Mouse (Mus musculus) kidney, embryonic 15.5 days (tissue): Measurements from ENCODE around the gene Sik1. TPM values are rescaled to one million over a fixed set of nuclear protein-coding genes. Genes with fewer than 3 reads are reported as not detected.
"Not testable (repeated sequence)": the region's sequence is repeated elsewhere in the genome, so short reads cannot be mapped to it uniquely, and the experiment has no call there.

ENCODE experiments used
- ATAC-seq: fragments of 200-750 bp; cut with Nextera tagmentation; replicated peaks from 2 replicates; pipeline ENCODE4 v1.8.0; 2017; ENCODE audit warnings: moderate TSS enrichment; ENCODE audit not compliant: low FRiP score
- H3K27ac ChIP-seq: fragments of 300-500 bp; sonication (generic); 2 replicates; pipeline ENCODE4 v1.5.1; 2015; ENCODE audit warnings: mild to moderate bottlenecking, inconsistent platforms
- H3K27me3 ChIP-seq: fragments of 300-500 bp; sonication (generic); 2 replicates; pipeline ENCODE4 v1.6.1; 2015; ENCODE audit warnings: inconsistent platforms
- H3K36me3 ChIP-seq: fragments of 300-500 bp; sonication (generic); 2 replicates; pipeline ENCODE4 v1.6.1; 2015; ENCODE audit warnings: inconsistent platforms
- H3K4me1 ChIP-seq: fragments of 300-500 bp; sonication (generic); 2 replicates; pipeline ENCODE4 v1.6.1; 2015; ENCODE audit warnings: inconsistent platforms
- H3K4me2 ChIP-seq: fragments of 300-500 bp; sonication (generic); 2 replicates; pipeline ENCODE4 v1.6.1; 2015; ENCODE audit warnings: moderate library complexity, mild to moderate bottlenecking, inconsistent platforms
- H3K4me3 ChIP-seq: fragments of 300-500 bp; sonication (generic); replicated peaks from 2 replicates; pipeline ENCODE4 v1.5.1; 2015; ENCODE audit warnings: mild to moderate bottlenecking, inconsistent platforms
- H3K9ac ChIP-seq: fragments of 300-500 bp; sonication (generic); 2 replicates; pipeline ENCODE4 v1.6.1; 2015; ENCODE audit warnings: mild to moderate bottlenecking, inconsistent platforms
- H3K9me3 ChIP-seq: fragments of 300-500 bp; sonication (generic); replicated peaks from 2 replicates; pipeline ENCODE4 v1.6.1; 2016; ENCODE audit warnings: inconsistent platforms
- WGBS: fragments of 180-500 bp; shearing (Covaris S2); methylation state at CpG from one replicate; pipeline ENCODE4 v1.1.7; 2015; ENCODE audit warnings: mixed read lengths; 5-methylcytosine and 5-hydroxymethylcytosine counted together
- polyA plus RNA-seq: library from polyadenylated mRNA; unstranded; fragments of >200 nt; fragmentation: Nextera tagmentation; extraction: Ambion mirVana; gene quantifications from 2 replicates; pipeline ENCODE4 v1.2.1, GENCODE M21; 2015

Gene Sik1
- polyA plus RNA-seq, 1 experiment from 2014 or later = 18.5 TPM

DNA sequence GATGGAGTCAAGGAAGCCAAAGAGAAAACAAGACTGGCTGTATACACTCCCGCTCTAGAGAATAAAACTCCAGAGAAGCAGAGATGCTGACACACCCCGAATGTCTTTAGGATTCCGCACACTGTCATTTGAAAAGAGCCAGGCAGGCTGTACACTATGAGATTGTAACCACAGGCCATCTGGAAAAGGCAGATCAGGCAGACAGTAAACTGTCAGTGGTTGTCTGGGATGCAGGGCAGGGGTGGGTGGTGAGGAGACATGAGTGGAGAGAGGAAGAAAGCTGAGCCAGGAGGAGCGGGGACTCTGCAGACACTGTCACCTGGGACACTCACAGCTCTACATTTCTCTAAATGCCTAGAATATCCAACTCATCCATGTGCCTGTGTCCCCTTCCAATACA, 36.3 kb upstream of the Sik1 start:
- 45% methylated on average over 4 of the region's 4 CpGs for WGBS
- Histone ChIP-seq H3K4me3 (no peak overlapping the region), H3K9me3 (no peaks in the 10 kb centered on the region), H3K4me2 (no peak overlapping the region), H3K27me3 (no peaks in the 10 kb centered on the region), H3K9ac (no peak overlapping the region), H3K36me3 (no peaks in the 10 kb centered on the region), H3K27ac (peak overlapping the region; percentile 92), H3K4me1 (peaks cover 61% of the 10 kb centered on the region)
- no peak for ATAC-seq

DNA sequence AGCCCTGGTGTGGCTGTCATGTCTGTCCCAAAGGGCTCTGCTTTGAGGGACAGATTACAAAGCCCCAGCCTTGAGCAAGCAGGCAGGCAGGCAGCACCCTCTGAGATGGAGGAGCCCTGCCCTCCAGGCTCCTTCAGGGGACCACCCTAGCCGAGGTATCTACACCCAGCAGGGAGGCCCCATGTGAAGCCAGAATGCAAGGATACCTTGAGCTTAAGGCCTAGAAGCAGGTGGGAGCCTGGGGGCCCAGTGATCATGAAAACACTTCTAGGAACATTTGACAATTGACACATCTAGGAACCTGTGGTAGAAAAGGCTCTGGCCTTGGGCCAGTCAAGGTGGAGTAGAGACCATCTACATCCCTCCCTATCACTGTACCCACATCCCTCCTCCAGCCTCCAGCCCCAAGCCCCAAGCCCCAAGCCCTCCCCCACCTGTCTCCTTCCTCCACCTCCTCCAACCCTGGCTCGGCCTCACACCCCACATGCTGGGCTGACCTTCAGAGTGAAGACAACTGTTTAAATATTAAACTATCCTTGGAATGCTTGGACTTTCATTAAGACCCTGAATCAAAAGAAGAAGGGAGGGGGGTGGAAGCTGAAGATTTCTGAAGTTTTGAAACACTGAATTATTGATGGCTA, 34.8 kb upstream of the Sik1 start:
- no peak overlapping the region for H3K4me3 ChIP-seq
- WGBS = 16% methylated on average over 2 of the region's 2 CpGs
- H3K4me1 ChIP-seq = peaks cover 53% of the 10 kb centered on the region
- 0 out of 2 replicates have a peak overlapping the region, but pooled peaks have one; percentile 9 for H3K4me2 ChIP-seq
- no peak overlapping the region for H3K9ac ChIP-seq
- H3K9me3 ChIP-seq = no peaks in the 10 kb centered on the region
- ATAC-seq = peak; percentile 54; the same call in 1 of the 2 replicates
- peak overlapping the region; percentile 92 for H3K27ac ChIP-seq
- no peaks in the 10 kb centered on the region for H3K27me3 ChIP-seq
- no peaks in the 10 kb centered on the region for H3K36me3 ChIP-seq

- peaks cover 53% of the 10 kb centered on the region for H3K4me1 ChIP-seq
- no peaks in the 10 kb centered on the region for H3K36me3 ChIP-seq
- no peaks in the 10 kb centered on the region for H3K9me3 ChIP-seq
- H3K4me2 ChIP-seq = no peak overlapping the region
- peak overlapping the region; percentile 92 for H3K27ac ChIP-seq
- H3K4me3 ChIP-seq = no peak overlapping the region
- 0 out of 2 replicates have a peak overlapping the region, but pooled peaks have one; percentile 10 for H3K9ac ChIP-seq
- 55% methylated on average over 9 of the region's 9 CpGs for WGBS
- no peaks in the 10 kb centered on the region for H3K27me3 ChIP-seq
- peak; percentile 23; the same call in 1 of the 2 replicates for ATAC-seq
Observed at GRCm38 (mm10) chr17:31889446-31890201, 34.0 kb upstream of the Sik1 start.

- no peak for ATAC-seq
- no peak overlapping the region for H3K27ac ChIP-seq
Observed at GRCm38 (mm10) chr17:31888540-31888939, 32.9 kb upstream of the Sik1 start.

GRCm38 (mm10) chr17:31884676-31885075, 29.1 kb upstream of the Sik1 start:
- H3K4me1 ChIP-seq = peaks cover 12% of the 10 kb centered on the region
- not testable (repeated sequence) for H3K27me3 ChIP-seq, H3K9ac ChIP-seq, H3K36me3 ChIP-seq, H3K4me2 ChIP-seq, H3K4me3 ChIP-seq, H3K27ac ChIP-seq, ATAC-seq, H3K9me3 ChIP-seq
- 85% methylated on average over 1 of the region's 1 CpGs for WGBS

More at GRCm38 (mm10) chr17:31888540-31888939, 32.9 kb upstream of the Sik1 start:
- no peaks in the 10 kb centered on the region for H3K36me3 ChIP-seq
- WGBS = 65% methylated on average over 6 of the region's 6 CpGs
- H3K27me3 ChIP-seq = no peaks in the 10 kb centered on the region
- no peak overlapping the region for H3K9ac ChIP-seq
- H3K4me2 ChIP-seq = no peak overlapping the region
- no peak overlapping the region for H3K4me3 ChIP-seq
- H3K4me1 ChIP-seq = peaks cover 51% of the 10 kb centered on the region
- no peaks in the 10 kb centered on the region for H3K9me3 ChIP-seq

- ATAC-seq = no peak
- no peak overlapping the region for H3K9ac ChIP-seq
- 80% methylated on average over 10 of the region's 10 CpGs for WGBS
Observed at GRCm38 (mm10) chr17:31879406-31879805, 23.8 kb upstream of the Sik1 start.

GRCm38 (mm10) chr17:31877650-31878141, 22.1 kb upstream of the Sik1 start:
- WGBS = 51% methylated on average over 14 of the region's 14 CpGs
- Histone ChIP-seq H3K9me3 (no peaks in the 10 kb centered on the region), H3K4me2 (no peak overlapping the region), H3K4me3 (no peak overlapping the region), H3K36me3 (no peaks in the 10 kb centered on the region), H3K9ac (no peak overlapping the region), H3K27me3 (no peaks in the 10 kb centered on the region), H3K27ac (no peak overlapping the region), H3K4me1 (peaks cover 29% of the 10 kb centered on the region)
- no peak for ATAC-seq

More at GRCm38 (mm10) chr17:31879406-31879805, 23.8 kb upstream of the Sik1 start:
- peaks cover 19% of the 10 kb centered on the region for H3K4me1 ChIP-seq
- H3K27me3 ChIP-seq = no peaks in the 10 kb centered on the region
- no peak overlapping the region for H3K4me2 ChIP-seq
- no peaks in the 10 kb centered on the region for H3K9me3 ChIP-seq
- H3K4me3 ChIP-seq = no peak overlapping the region
- no peaks in the 10 kb centered on the region for H3K36me3 ChIP-seq
- H3K27ac ChIP-seq = no peak overlapping the region

- H3K4me1 ChIP-seq = peaks cover 35% of the 10 kb centered on the region
- H3K27ac ChIP-seq = no peak overlapping the region
- H3K4me2 ChIP-seq = no peak overlapping the region
- no peak overlapping the region for H3K9ac ChIP-seq
- H3K9me3 ChIP-seq = no peaks in the 10 kb centered on the region
- no peaks in the 10 kb centered on the region for H3K27me3 ChIP-seq
- 81% methylated on average over 4 of the region's 4 CpGs for WGBS
- ATAC-seq = no peak
- no peaks in the 10 kb centered on the region for H3K36me3 ChIP-seq
- H3K4me3 ChIP-seq = no peak overlapping the region
Observed at GRCm38 (mm10) chr17:31877181-31877581, 21.6 kb upstream of the Sik1 start.

DNA sequence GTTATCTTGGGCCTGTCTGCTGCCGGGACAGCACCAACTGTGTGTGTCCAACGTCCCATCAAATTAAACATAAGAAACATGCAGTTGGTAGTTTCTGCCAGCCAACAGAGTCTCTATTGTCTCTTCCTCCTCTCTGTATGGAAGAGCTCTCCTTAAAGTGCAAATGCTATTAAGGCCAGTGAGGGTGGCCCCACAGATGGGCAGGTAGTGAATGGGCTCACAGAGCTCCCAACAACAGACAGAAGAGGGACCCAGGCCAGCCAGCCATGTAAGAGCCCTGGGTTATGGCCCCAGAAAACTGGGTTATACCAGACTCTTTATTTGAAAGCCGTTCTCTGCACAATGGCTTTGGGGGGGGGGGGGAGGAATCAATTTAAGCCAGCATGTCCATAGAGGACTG, 21.2 kb upstream of the Sik1 start:
- H3K4me3 ChIP-seq = no peak overlapping the region
- peaks cover 39% of the 10 kb centered on the region for H3K4me1 ChIP-seq
- H3K9ac ChIP-seq = no peak overlapping the region
- H3K27me3 ChIP-seq = no peaks in the 10 kb centered on the region
- H3K9me3 ChIP-seq = no peaks in the 10 kb centered on the region
- WGBS = 69% methylated on average over 3 of the region's 3 CpGs
- H3K36me3 ChIP-seq = no peaks in the 10 kb centered on the region
- no peak overlapping the region for H3K4me2 ChIP-seq
- ATAC-seq = no peak
- no peak overlapping the region for H3K27ac ChIP-seq

- no peaks in the 10 kb centered on the region for H3K36me3 ChIP-seq
- H3K9me3 ChIP-seq = no peaks in the 10 kb centered on the region
- H3K27ac ChIP-seq = no peak overlapping the region
- no peak overlapping the region for H3K4me3 ChIP-seq
- WGBS = 81% methylated on average over 10 of the region's 10 CpGs
- ATAC-seq = no peak
- H3K4me1 ChIP-seq = peaks cover 50% of the 10 kb centered on the region
- no peak overlapping the region for H3K4me2 ChIP-seq
- no peak overlapping the region for H3K9ac ChIP-seq
- no peaks in the 10 kb centered on the region for H3K27me3 ChIP-seq
Observed at GRCm38 (mm10) chr17:31875326-31875930, 19.8 kb upstream of the Sik1 start.

- H3K4me1 ChIP-seq = peaks cover 50% of the 10 kb centered on the region
- no peak for ATAC-seq
- no peaks in the 10 kb centered on the region for H3K9me3 ChIP-seq
- no peak overlapping the region for H3K4me3 ChIP-seq
- 79% methylated on average over 12 of the region's 12 CpGs for WGBS
- H3K36me3 ChIP-seq = no peaks in the 10 kb centered on the region
- H3K27ac ChIP-seq = no peak overlapping the region
- H3K27me3 ChIP-seq = no peaks in the 10 kb centered on the region
- H3K4me2 ChIP-seq = no peak overlapping the region
- no peak overlapping the region for H3K9ac ChIP-seq
Observed at GRCm38 (mm10) chr17:31874691-31875090, 19.1 kb upstream of the Sik1 start.

DNA sequence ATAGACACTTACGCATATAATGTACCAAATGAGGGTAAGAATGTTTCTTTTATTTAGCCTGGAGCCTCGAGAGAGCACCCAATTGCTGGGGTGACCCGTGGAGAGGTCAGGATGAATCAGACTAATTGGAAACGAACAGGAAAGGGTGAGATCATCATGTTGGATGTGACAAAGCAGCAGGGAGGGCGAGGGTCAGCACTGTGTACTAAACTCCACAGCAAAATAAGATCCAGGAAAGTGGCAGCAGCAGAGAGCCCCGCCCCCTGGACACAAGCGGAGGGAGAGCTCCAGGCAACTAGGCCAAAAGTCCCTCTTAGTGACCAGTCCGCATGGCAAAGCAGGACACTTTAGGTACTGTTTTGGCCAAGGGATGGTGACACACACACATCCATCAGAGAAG, 18.4 kb upstream of the Sik1 start:
- no peaks in the 10 kb centered on the region for H3K9me3 ChIP-seq
- H3K9ac ChIP-seq = no peak overlapping the region
- peaks cover 50% of the 10 kb centered on the region for H3K4me1 ChIP-seq
- no peak for ATAC-seq
- WGBS = 51% methylated on average over 8 of the region's 8 CpGs
- no peak overlapping the region for H3K4me3 ChIP-seq
- H3K4me2 ChIP-seq = no peak overlapping the region
- no peak overlapping the region for H3K27ac ChIP-seq
- no peaks in the 10 kb centered on the region for H3K27me3 ChIP-seq
- no peaks in the 10 kb centered on the region for H3K36me3 ChIP-seq
